ENCODE assay signal across 8 mouse cellular contexts in the genomic region with DNA sequence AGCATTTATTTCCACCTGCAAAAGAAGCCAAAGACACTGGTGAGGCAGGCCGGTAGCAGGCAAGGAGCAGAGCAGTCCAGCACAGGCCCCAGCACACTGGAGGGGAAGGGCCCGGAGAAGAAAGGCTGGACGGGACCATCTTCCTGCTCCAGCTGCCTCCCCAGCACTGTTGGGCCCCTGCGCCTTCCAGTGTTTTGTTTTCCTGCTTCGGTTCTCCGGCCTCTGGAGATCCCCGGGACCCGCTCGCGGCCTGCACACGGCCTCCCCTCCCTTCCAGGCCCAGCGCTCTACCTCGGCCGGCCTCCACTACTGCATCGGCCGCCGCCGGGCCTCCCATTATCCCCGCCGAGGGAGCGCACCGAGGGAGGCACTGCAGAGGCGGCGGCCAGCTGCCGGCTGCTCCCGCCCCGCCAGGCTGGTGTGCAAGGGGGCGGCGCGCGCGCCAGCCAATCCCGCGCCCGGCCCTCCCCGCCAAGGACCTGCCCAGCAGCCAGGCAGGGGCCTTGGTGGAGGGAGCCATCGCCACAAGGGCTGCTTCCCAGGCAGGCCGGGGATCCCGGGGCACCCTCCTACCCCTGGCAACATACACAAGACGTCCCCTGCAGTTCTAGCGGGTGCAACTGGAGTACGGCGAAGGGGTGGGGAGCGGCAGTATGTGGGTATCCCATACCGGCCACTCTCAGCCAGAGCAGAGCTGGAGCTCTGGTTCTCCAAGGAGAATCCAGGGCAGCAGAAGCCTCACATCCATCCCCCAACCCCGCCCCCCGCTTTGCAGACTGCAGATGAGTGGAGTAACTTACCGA. TPM values are rescaled to one million over a fixed set of nuclear protein-coding genes. Genes with fewer than 3 reads are reported as not detected.
DNase-seq lines count a peak whose midpoint lies in the region; ATAC-seq and TF ChIP-seq lines count a peak whose summit lies in the region.

No protein-coding gene starts in this region.

- no peaks in the 10 kb centered on the region for H3K9me3 ChIP-seq in forebrain, embryonic 15.5 days
- H3K9me3 ChIP-seq in liver, postnatal 0 days (ENCODE audit: low read length): no peaks in the 10 kb centered on the region
- H3K9me3 ChIP-seq in neural tube, embryonic 13.5 days: no peaks in the 10 kb centered on the region
- H3K9me3 ChIP-seq in stomach, postnatal 0 days (ENCODE audit: control insufficient read depth, low read length): no peaks in the 10 kb centered on the region

- H3K27me3 ChIP-seq in forebrain, embryonic 15.5 days: no peaks in the 10 kb centered on the region
- no peaks in the 10 kb centered on the region for H3K27me3 ChIP-seq in liver, postnatal 0 days (ENCODE audit: insufficient read depth, low read length)
- H3K27me3 ChIP-seq in neural tube, embryonic 13.5 days: no peaks in the 10 kb centered on the region
- H3K27me3 ChIP-seq in stomach, postnatal 0 days (ENCODE audit: control insufficient read depth, insufficient read depth, low read length): no peaks in the 10 kb centered on the region

- no peaks in the 10 kb centered on the region for H3K36me3 ChIP-seq in forebrain, embryonic 15.5 days
- peaks cover 14% of the 10 kb centered on the region; the same call in 1 of the 2 replicates for H3K36me3 ChIP-seq in liver, postnatal 0 days (replicated peaks; ENCODE audit: insufficient read depth, low read length)
- 0 out of 2 replicates have a peak, but pooled peaks cover 14% of the 10 kb centered on the region for H3K36me3 ChIP-seq in neural tube, embryonic 13.5 days
- no peaks in the 10 kb centered on the region; the same call in 1 of the 2 replicates for H3K36me3 ChIP-seq in stomach, postnatal 0 days (ENCODE audit: control insufficient read depth, insufficient read depth, low read length)

- H3K4me2 ChIP-seq in forebrain, embryonic 15.5 days (replicated peaks): peak overlapping the region; percentile 70
- peak overlapping the region; percentile 77 for H3K4me2 ChIP-seq in liver, postnatal 0 days (ENCODE audit: low read depth, low read length)
- peak overlapping the region; percentile 83 for H3K4me2 ChIP-seq in neural tube, embryonic 13.5 days
- peak overlapping the region; percentile 79 for H3K4me2 ChIP-seq in stomach, postnatal 0 days (replicated peaks; ENCODE audit: low read depth)

- peak; percentile 89 for ATAC-seq in forebrain, embryonic 15.5 days (replicated peaks)
- peak; percentile 96 for ATAC-seq in liver, postnatal 0 days
- peak; percentile 88 for ATAC-seq in neural tube, embryonic 13.5 days (ENCODE audit: low read depth)
- ATAC-seq in stomach, postnatal 0 days (ENCODE audit: low FRiP score, low TSS enrichment): peak; percentile 93

- H3K4me3 ChIP-seq in forebrain, embryonic 15.5 days: peak overlapping the region; percentile 83
- H3K4me3 ChIP-seq in liver, postnatal 0 days (ENCODE audit: low read depth, low read length): peak overlapping the region; percentile 70
- H3K4me3 ChIP-seq in neural tube, embryonic 13.5 days: peak overlapping the region; percentile 87
- H3K4me3 ChIP-seq in stomach, postnatal 0 days (ENCODE audit: low read depth, low read length): peak overlapping the region; percentile 76

- peak overlapping the region; percentile 90 for H3K9ac ChIP-seq in forebrain, embryonic 15.5 days (replicated peaks)
- H3K9ac ChIP-seq in liver, postnatal 0 days (replicated peaks): peak overlapping the region; percentile 77
- peak overlapping the region; percentile 95 for H3K9ac ChIP-seq in neural tube, embryonic 13.5 days
- H3K9ac ChIP-seq in stomach, postnatal 0 days (ENCODE audit: low read length): peak overlapping the region; percentile 83

- under 1% methylated on average over 47 of the region's 48 CpGs for WGBS in forebrain, embryonic 15.5 days
- WGBS in liver, postnatal 0 days (ENCODE audit: insufficient replicate concordance): under 1% methylated on average over 46 of the region's 48 CpGs
- under 1% methylated on average over 48 of the region's 48 CpGs for WGBS in neural tube, embryonic 13.5 days
- under 1% methylated on average over 44 of the region's 48 CpGs for WGBS in stomach, postnatal 0 days

- DNase-seq in ES-CJ7 (ENCODE audit: low read depth, low spot score): peak; percentile 48
- peak; percentile 83 to 88 for DNase-seq in cerebellum, adult 18-20 months
- DNase-seq in heart, postnatal 14 days: peak; percentile 94 to 95
- DNase-seq in layer of hippocampus, adult 11-12 months (ENCODE audit: low spot score): peak; percentile 88
- peak; percentile 90 for DNase-seq in liver, postnatal 0 days
- DNase-seq in stomach, postnatal 0 days (ENCODE audit: low spot score): peak; percentile 94

- peak overlapping the region; percentile 97 for H3K27ac ChIP-seq in forebrain, embryonic 15.5 days (replicated peaks)
- peak overlapping the region; percentile 86 for H3K27ac ChIP-seq in liver, postnatal 0 days (ENCODE audit: low read depth)
- H3K27ac ChIP-seq in neural tube, embryonic 13.5 days (replicated peaks): peak overlapping the region; percentile 99
- peak overlapping the region; percentile 94 for H3K27ac ChIP-seq in stomach, postnatal 0 days (replicated peaks)

- TF ChIP-seq EP300 in liver, postnatal 0 days (IDR thresholded peaks at IDR 0.05; ENCODE audit: low read depth): no peak
- no peak for TF ChIP-seq EP300 in stomach, postnatal 0 days (optimal IDR thresholded peaks at IDR 0.05)

- H3K4me1 ChIP-seq in forebrain, embryonic 15.5 days: peaks cover 91% of the 10 kb centered on the region
- peaks cover 46% of the 10 kb centered on the region for H3K4me1 ChIP-seq in liver, postnatal 0 days (ENCODE audit: insufficient read depth)
- H3K4me1 ChIP-seq in neural tube, embryonic 13.5 days (replicated peaks): peaks cover 89% of the 10 kb centered on the region
- peaks cover 33% of the 10 kb centered on the region for H3K4me1 ChIP-seq in stomach, postnatal 0 days (replicated peaks; ENCODE audit: control insufficient read depth, insufficient read depth)

- intact Hi-C loops in heart, postnatal 14 days (cut with DNase I): loop anchor here (2.0 to 5.0 kb wide), 3 partner anchors 15 to 66 kb away; partner anchors contain the start of gene Dguok

- TF ChIP-seq CTCF in liver, postnatal 0 days (IDR thresholded peaks at IDR 0.05; ENCODE audit: low read depth): no peak
- peak; percentile 15; the same call in 1 of the 2 replicates for TF ChIP-seq CTCF in stomach, postnatal 0 days (IDR thresholded peaks at IDR 0.05; ENCODE audit: low read depth)

RNA-seq across cellular contexts. Expression of gene Tet3, which starts 17.4 kb away (rescaled TPM):
- 71.3 and 73.7 TPM in 2 replicates for polyA plus RNA-seq in forebrain, embryonic 15.5 days (2015; fragmentation: Nextera tagmentation; extraction: Ambion mirVana)
- total RNA-seq in heart, postnatal 14 days (2021): 10 to 100 TPM; 46.2 to 49.0 TPM
- 7.9 and 8.5 TPM in 2 replicates for polyA plus RNA-seq in liver, postnatal 0 days (2015; fragmentation: Nextera tagmentation; extraction: Ambion mirVana)
- polyA plus RNA-seq in neural tube, embryonic 13.5 days (2015; fragmentation: Nextera tagmentation; extraction: Ambion mirVana): 79.0 and 79.2 TPM in 2 replicates
- polyA plus RNA-seq in stomach, postnatal 0 days (2015; fragmentation: Nextera tagmentation; extraction: Ambion mirVana): 21.4 and 22.7 TPM in 2 replicates

Comparison
In these comparisons a context has a peak if more than half of its experiments do, and no peak if none do; other contexts are left out.
1. Peak in every context shown above with its lines: DNase-seq, ATAC-seq, H3K4me3 ChIP-seq and H3K27ac ChIP-seq.